Mouse (Mus musculus) testis, adult 2 months (tissue): ENCODE measurements around the gene Grm2. TPM values are rescaled to one million over a fixed set of nuclear protein-coding genes. Genes with fewer than 3 reads are reported as not detected.
A peak's percentile ranks its signal among the peaks of the same experiment; 100 is the strongest.
"Not testable (repeated sequence)": the region's sequence is repeated elsewhere in the genome, so short reads cannot be mapped to it uniquely, and the experiment has no call there.

Experiments
- H3K27ac ChIP-seq: fragments of 200-500 bp; 2 replicates; pipeline ENCODE4 v1.5.1; 2012; ENCODE audit warnings: low read depth, low read length; ENCODE audit not compliant: control insufficient read depth, insufficient read depth
- H3K27me3 ChIP-seq: fragments of 200-500 bp; 2 replicates; pipeline ENCODE4 v1.6.1; 2012; ENCODE audit warnings: mild to moderate bottlenecking, low read length, moderate library complexity; ENCODE audit not compliant: control insufficient read depth, insufficient read depth
- H3K36me3 ChIP-seq: fragments of 200-500 bp; 2 replicates; pipeline ENCODE4 v1.6.1; 2012; ENCODE audit warnings: mild to moderate bottlenecking, low read length; ENCODE audit not compliant: control insufficient read depth, insufficient read depth
- H3K4me1 ChIP-seq: fragments of 200-500 bp; 2 replicates; pipeline ENCODE4 v1.6.1; 2012; ENCODE audit warnings: low read length; ENCODE audit not compliant: control insufficient read depth, insufficient read depth
- H3K4me3 ChIP-seq: fragments of 200-500 bp; 2 replicates; pipeline ENCODE4 v1.5.1; 2012; ENCODE audit warnings: low read depth, mild to moderate bottlenecking, low read length, moderate library complexity, mixed read lengths; ENCODE audit not compliant: control insufficient read depth
- CTCF ChIP-seq: fragments of 200-500 bp; IDR thresholded peaks from 2 replicates; pipeline ENCODE4 v1.5.1; 2012; ENCODE audit warnings: low read depth, mild to moderate bottlenecking, inconsistent platforms, low read length, moderate library complexity; ENCODE audit not compliant: control insufficient read depth, insufficient read depth, insufficient replicate concordance
- POLR2A ChIP-seq: fragments of 200-500 bp; IDR thresholded peaks from 2 replicates; pipeline ENCODE4 v1.6.1; 2012; ENCODE audit warnings: low read depth, mild to moderate bottlenecking, inconsistent platforms, low read length, moderate library complexity; ENCODE audit not compliant: control insufficient read depth
- polyA plus RNA-seq: library from polyadenylated mRNA; depleted of rRNA; stranded (reverse); fragments of >200 nt; gene quantifications from 2 replicates; pipeline ENCODE4 v1.2.3, GENCODE M21; 2012

Gene Grm2
- polyA plus RNA-seq, 1 experiment = 0.22 TPM

DNA sequence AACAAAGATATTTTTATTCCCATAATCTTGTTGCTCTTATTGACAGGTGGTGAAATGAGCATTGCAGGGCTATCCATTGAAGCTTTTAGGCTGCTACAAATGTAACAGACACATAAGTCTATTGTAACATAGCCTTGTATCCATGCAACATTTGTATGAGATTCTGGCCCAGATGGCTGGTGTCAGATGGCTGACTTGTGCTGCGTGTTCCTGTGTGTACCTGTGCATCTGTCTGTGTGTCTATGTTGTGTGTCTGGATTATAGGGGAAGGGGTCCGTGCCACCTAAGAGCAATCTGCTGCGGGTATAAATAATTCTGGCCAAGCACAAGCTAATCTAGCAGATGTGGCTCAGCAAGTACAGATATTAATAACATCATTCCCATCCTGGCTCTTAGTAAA, 38.4 kb downstream of the Grm2 start:
- Histone ChIP-seq H3K27me3 (no peaks in the 10 kb centered on the region), H3K36me3 (no peaks in the 10 kb centered on the region), H3K27ac (no peak overlapping the region), H3K4me3 (no peak overlapping the region), H3K4me1 (peaks cover 2% of the 10 kb centered on the region; the same call in 1 of the 2 replicates)
- TF ChIP-seq POLR2A (no peak), CTCF (no peak)

DNA sequence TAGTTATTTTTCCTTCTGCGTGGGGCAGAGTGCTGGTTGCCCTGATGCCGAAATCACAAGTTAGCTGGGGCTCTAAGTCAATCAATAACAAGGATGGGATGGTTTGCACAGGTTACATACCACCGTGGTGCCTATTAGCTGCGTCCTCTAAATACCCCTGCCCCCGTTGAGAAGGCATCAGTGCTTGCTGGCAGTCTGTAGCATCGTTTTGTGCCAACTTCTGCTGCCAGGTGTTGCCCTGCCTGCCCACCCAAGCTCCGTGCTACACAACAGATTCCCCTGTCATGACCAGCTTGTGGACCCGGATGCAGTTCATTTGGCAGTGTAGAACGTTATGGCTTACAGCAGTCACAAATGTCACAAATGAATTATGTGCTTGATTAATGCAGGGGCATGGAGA, 39.6 kb downstream of the Grm2 start:
- peaks cover 2% of the 10 kb centered on the region; the same call in 1 of the 2 replicates for H3K4me1 ChIP-seq
- TF ChIP-seq POLR2A = no peak
- no peak for TF ChIP-seq CTCF
- no peak overlapping the region for H3K4me3 ChIP-seq
- H3K27me3 ChIP-seq = no peaks in the 10 kb centered on the region
- no peaks in the 10 kb centered on the region for H3K36me3 ChIP-seq
- no peak overlapping the region for H3K27ac ChIP-seq

DNA sequence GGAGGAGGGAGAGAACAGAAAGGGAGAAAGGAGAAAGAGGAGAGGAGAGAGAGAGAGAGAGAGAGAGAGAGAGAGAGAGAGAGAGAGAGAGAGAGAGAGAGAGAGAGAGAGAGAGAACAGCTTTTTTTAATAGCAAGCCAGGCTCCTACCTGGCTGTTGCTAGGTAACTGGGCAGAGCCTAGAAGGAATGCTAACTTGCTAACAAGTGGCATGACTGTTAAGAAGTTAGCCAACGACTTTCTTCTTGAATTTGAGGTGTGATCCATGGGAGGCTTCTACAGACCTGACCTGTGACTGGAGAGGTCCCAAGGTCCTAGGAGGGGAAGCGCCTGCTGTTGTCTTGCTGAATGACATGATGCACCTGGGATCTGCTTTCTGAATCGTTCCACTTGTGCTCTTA, 41.3 kb downstream of the Grm2 start:
- Histone ChIP-seq H3K4me1 (peaks cover 2% of the 10 kb centered on the region; the same call in 1 of the 2 replicates), H3K36me3 (no peaks in the 10 kb centered on the region), H3K4me3 (no peak overlapping the region; the same call in 1 of the 2 replicates), H3K27me3 (no peaks in the 10 kb centered on the region), H3K27ac (no peak overlapping the region)
- TF ChIP-seq POLR2A (no peak), CTCF (no peak)

GRCm38 (mm10) chr9:106613951-106614350, 41.9 kb downstream of the Grm2 start:
- H3K4me3 ChIP-seq = no peak overlapping the region
- no peaks in the 10 kb centered on the region for H3K36me3 ChIP-seq
- peaks cover 2% of the 10 kb centered on the region; the same call in 1 of the 2 replicates for H3K4me1 ChIP-seq
- no peaks in the 10 kb centered on the region for H3K27me3 ChIP-seq
- no peak overlapping the region for H3K27ac ChIP-seq
- TF ChIP-seq CTCF (no peak), POLR2A (no peak)

- Histone ChIP-seq H3K4me1 (peaks cover 2% of the 10 kb centered on the region; the same call in 1 of the 2 replicates), H3K27me3 (no peaks in the 10 kb centered on the region), H3K27ac (no peak overlapping the region), H3K36me3 (no peaks in the 10 kb centered on the region), H3K4me3 (peak overlapping the region; percentile 72)
- TF ChIP-seq POLR2A (no peak), CTCF (no peak)
Observed at GRCm38 (mm10) chr9:106610727-106611126, 45.2 kb downstream of the Grm2 start.

DNA sequence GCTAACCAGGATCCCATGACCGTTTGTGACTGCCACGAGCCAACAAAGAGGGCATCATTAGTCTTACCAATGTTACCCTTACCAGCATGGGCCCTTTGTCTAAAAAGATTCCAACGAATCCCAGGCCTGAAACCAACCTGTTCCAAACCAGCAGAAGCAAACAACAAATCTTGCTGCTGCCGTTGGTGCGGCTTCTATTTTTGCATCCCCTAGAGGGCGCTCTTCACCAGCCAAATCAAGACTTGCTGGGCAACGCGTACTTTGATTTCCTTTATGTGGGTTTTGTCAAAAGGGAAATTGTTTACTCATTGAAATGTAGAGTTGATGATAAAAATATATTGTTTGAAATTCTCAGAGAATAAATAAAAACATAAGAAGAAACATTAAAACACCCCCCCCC, 55.3 kb downstream of the Grm2 start:
- Histone ChIP-seq H3K4me1 (peaks cover 4% of the 10 kb centered on the region), H3K27me3 (no peaks in the 10 kb centered on the region), H3K27ac (0 out of 2 replicates have a peak overlapping the region, but pooled peaks have one; percentile 3), H3K36me3 (no peaks in the 10 kb centered on the region), H3K4me3 (no peak overlapping the region)
- TF ChIP-seq POLR2A (no peak), CTCF (peak; percentile 77; the same call in 1 of the 2 replicates)

DNA sequence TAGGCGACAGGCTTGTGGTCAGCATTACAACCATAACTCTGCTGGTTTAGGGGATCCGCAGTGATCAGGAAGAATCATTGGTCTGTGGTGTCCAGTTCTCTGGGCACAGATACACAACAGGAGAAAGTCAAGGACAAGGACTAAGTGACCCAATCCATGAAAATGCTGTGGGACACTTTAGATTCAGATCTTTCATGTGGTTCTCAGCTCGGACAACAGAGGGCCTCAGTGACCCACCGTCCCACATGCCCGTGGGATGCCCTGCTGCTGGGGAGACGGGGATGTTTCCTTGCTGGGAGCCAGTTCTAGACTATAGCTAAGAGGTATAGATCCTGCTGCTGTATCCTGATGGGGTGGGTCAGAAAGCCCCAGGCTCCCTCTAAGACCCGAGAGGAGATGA, 57.4 kb downstream of the Grm2 start:
- Histone ChIP-seq H3K27me3 (no peaks in the 10 kb centered on the region), H3K4me3 (no peak overlapping the region), H3K36me3 (no peaks in the 10 kb centered on the region), H3K27ac (no peak overlapping the region), H3K4me1 (peaks cover 4% of the 10 kb centered on the region)
- TF ChIP-seq CTCF (no peak), POLR2A (no peak)

GRCm38 (mm10) chr9:106595836-106596235, 60.0 kb downstream of the Grm2 start:
- H3K27me3 ChIP-seq = no peaks in the 10 kb centered on the region
- no peak overlapping the region for H3K27ac ChIP-seq
- TF ChIP-seq POLR2A = no peak
- no peak for TF ChIP-seq CTCF
- peaks cover 4% of the 10 kb centered on the region for H3K4me1 ChIP-seq
- no peak overlapping the region for H3K4me3 ChIP-seq
- H3K36me3 ChIP-seq = no peaks in the 10 kb centered on the region

GRCm38 (mm10) chr9:106595402-106595801, 60.5 kb downstream of the Grm2 start:
- H3K36me3 ChIP-seq, H3K27ac ChIP-seq, H3K4me3 ChIP-seq, H3K27me3 ChIP-seq, H3K4me1 ChIP-seq: not testable (repeated sequence)
